22 mouse cellular contexts compared by ENCODE assay signal in the genomic region with DNA sequence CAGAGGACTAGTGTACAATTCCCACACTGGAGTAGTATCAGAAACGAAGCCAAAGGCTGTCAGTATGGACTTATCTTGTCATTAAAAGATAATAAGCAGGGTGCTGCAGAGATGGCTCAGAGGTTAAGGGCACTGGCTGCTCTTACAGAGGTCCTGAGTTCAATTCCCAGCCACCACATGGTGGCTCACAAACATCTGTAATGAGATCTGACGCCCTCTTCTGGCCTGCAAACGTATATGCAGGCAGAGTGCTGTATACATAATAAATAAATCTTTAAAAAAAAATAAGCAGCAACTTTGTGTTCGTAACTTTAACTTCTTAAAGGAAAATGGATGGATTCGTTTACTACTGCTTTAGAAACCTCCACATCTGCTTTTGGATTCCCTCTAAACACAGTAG. TPM values are rescaled to one million over a fixed set of nuclear protein-coding genes. Genes with fewer than 3 reads are reported as not detected.
"Had no signal": no experiment of that assay in that cellular context is flagged by ENCODE, and none has a peak within 500 bp of the region (broad histone marks: within the 10 kb centered on the region; RNA-seq: fewer than 3 reads in every experiment).

No protein-coding gene starts in this region.

- H3K9me3 ChIP-seq: limb, embryonic 12.5 days; limb, embryonic 15.5 days; liver, embryonic 13.5 days; lung, embryonic 15.5 days; midbrain, embryonic 13.5 days; neural tube, embryonic 13.5 days had no signal

- H3K9ac ChIP-seq: limb, embryonic 12.5 days; limb, embryonic 15.5 days; liver, embryonic 13.5 days; lung, embryonic 15.5 days; midbrain, embryonic 13.5 days; neural tube, embryonic 13.5 days had no signal

- H3K36me3 ChIP-seq: limb, embryonic 12.5 days; limb, embryonic 15.5 days; liver, embryonic 13.5 days; lung, embryonic 15.5 days; midbrain, embryonic 13.5 days; neural tube, embryonic 13.5 days had no signal

- H3K4me2 ChIP-seq: limb, embryonic 12.5 days; limb, embryonic 15.5 days; liver, embryonic 13.5 days; lung, embryonic 15.5 days; midbrain, embryonic 13.5 days; neural tube, embryonic 13.5 days had no signal

- DNase-seq: kidney, adult 18-20 months; kidney, postnatal 25 days; left cerebral cortex, postnatal 4 days; liver, embryonic 13.5 days; lung, adult 18-20 months; retina, postnatal 1 day; right cerebral cortex, postnatal 25 days; thymus, adult 2 months; thymus, postnatal 14 days; thymus, postnatal 4 days had no signal

- H3K27ac ChIP-seq: kidney, postnatal 0 days; limb, embryonic 12.5 days; limb, embryonic 15.5 days; liver, embryonic 13.5 days; lung, embryonic 15.5 days; macrophage; midbrain, embryonic 13.5 days; neural tube, embryonic 13.5 days had no signal

- H3K27me3 ChIP-seq: midbrain, embryonic 13.5 days had no signal

- H3K4me1 ChIP-seq: liver, embryonic 13.5 days; midbrain, embryonic 13.5 days had no signal

- H3K4me3 ChIP-seq: limb, embryonic 12.5 days; limb, embryonic 15.5 days; liver, embryonic 13.5 days; lung, embryonic 15.5 days; midbrain, embryonic 13.5 days; myocyte; neural tube, embryonic 13.5 days had no signal

- ATAC-seq: inflammation-experienced regulatory T-cells, adult 6 months; intestine, embryonic 16.5 days; midbrain, embryonic 13.5 days had no signal

RNA-seq across cellular contexts. Expression of gene Emx2, which starts 44.0 kb away (rescaled TPM):
- polyA plus RNA-seq: inflammation-experienced regulatory T-cells, adult 6 months; intestine, embryonic 16.5 days; large intestine, adult 2 months; liver, embryonic 13.5 days; macrophage; myocyte; neural tube, embryonic 13.5 days; spleen, adult 2 months; thymus, adult 2 months had no signal
